Mouse (Mus musculus) spleen, adult 12 weeks (tissue): Measurements from ENCODE around the gene Isy1.
A peak's percentile ranks its signal among the peaks of the same experiment; 100 is the strongest.

Experiments used
- DNase-seq: peaks from one replicate; pipeline ENCODE4 v3.0.0; 2022; ENCODE audit warnings: low spot score

Gene Isy1

DNA sequence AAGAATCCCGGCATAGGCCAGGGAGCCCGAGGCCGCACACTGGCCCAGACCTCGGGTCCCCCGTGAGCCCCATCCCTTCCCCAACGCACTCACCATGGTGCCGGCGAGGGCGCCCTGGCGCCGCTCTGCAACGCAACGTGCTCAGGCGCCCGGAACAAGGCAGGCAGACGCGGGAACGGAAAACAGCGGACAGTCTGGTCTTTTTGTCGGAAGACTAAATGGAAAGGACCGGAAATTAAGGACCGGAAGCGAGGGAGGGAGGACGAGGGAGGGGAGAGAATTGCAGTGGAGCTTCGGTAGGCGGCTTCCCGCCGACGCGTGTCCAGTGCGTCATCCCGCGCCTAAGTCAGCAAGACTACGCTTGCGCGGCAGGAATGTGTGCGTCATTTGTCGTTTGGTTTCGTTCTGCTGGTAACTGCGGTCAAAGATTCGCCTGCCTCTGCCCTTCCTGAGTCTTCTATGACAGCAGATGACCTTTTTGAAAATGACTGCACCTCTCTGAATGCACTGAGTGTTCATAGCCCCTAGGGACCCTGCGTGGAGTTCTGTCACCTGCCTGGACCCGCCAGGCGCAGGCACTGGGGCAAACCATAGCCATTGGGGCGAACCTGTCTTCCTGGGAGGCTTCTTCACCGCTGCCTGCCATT, at the start of gene Isy1:
Isy1 (minus strand) TSS at position 248 of the 647 bp plus-strand sequence.
- DNase-seq: peak; percentile 89

DNA sequence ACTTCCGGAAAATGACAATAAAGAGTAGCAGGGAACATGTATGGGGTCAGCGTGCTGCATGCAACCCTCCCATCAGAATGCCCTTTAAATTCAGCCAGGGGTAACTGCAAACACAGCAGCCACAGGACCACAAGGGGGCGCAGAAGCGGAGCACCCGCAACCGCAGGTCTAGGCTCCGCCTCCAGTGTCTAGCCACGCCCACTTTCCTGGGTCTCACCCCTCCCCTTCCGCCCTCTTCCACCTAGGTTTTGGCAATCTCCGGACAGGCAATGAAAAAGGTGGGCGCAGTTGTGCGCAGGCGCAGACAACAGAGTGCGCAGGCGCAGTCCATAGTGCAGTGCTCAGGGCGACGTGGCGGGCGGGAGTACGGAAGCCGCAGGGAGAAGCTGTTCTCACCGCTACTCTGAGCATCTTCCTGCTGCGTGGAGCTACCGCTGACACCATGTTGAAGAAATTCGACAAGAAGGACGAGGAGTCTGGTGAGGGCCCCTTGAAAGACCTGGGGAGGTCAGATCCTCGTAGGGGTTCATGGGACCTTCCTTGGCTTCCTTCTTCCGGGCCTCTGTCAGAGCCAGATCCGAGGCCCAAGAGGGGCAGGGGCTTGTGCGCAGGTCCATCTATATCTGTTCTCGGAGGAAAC, 49.1 kb upstream of the Isy1 start, which contains the start of gene Copg1:
Copg1 (plus strand) TSS at position 221 of the 640 bp plus-strand sequence.
- peak; percentile 100 for DNase-seq

DNA sequence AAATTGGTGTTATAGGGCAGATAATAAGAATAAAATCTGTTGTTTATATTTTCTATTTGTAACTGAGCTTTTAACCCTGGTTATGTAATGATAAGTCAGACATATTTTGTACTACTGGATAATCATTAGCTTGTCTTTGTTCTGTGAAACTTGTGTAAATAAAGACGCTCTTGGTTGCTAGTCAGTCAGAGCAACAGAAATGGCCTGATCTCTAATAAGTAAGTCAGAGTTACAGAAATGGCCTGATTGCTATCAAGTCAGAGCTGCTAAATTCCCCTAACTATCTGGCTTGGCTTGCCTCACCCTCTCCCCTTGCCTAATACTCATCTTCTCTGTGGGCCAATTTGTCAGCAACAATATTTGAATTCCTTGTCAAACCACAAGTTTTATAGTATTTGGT, 48.1 kb upstream of the Isy1 start:
- DNase-seq: no peak

DNA sequence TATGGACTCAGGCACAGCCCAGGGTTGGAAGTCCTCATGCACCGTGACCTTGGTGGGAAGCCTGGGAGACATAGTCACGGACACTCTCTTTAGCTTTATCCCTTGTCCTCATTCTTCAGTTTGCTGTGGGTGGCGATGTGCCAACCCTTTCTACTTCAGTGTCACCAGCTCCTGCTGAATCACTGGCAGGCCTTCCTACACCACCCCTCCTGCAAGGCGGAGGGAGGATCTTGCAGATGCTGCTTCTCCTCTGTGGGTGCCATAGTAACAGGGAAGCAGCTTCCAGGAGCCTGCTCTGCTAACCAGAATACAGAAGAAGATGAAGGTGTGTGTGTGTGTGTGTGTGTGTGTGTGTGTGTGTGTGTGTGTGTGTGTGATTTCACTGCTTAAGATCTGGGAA, 44.2 kb upstream of the Isy1 start:
- no peak for DNase-seq

DNA sequence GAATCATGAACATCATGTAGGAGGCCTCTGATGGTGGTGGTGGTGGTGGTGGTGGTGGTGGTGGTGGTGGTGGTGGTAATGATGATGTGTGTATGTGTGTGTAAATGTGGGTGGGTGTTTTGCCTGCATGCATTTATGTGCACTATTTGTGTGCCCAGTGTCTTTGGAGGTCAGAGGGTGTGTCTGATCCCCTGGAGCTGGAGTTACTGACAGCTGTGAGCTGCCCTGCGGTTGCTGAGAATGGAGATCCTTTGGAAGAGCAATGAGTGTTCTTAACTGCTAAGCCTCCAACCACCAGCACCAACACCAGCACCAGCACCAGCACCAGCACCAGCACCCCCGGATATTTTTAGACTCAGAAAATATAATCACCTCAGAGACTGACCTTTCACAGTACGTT, 43.6 kb upstream of the Isy1 start:
- no peak for DNase-seq

DNA sequence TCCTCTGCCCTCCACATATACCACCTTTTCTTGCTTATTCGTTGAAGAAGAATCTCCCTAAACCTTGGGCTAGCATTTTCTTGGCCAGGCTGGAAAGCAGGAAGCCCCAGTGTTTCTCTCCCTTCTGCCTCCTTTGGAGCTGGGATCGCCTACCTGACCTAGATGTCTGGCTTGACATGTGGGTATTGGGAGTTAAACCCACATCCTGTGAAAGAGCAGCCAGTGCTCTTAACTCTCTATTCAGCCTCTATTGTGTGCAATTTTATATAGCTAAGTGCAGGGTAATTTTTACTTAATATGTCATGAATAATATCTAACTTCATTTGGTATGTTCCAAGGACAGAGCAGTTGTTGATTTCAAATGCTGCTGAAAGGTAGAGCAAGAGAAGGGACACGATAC, 41.0 kb upstream of the Isy1 start:
- DNase-seq: no peak

DNA sequence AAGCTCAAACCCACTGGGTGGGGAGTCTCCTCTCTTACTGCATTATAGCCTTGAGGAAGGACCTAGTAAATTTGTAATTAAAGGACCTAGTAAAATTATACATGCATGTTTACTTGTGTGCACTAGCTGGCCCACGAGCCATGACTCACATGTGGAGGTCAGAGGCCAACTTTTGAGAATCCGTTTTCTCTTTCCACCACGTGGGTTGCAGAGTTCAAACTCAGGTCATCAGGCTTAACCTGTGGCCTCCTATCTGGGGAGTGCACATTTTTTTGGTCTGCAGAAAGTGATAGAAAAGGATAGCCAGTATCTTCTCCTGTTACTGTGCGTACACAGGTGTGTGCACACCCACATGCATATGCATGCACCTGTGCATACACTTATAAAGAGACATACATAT, 40.4 kb upstream of the Isy1 start:
- DNase-seq: no peak

DNA sequence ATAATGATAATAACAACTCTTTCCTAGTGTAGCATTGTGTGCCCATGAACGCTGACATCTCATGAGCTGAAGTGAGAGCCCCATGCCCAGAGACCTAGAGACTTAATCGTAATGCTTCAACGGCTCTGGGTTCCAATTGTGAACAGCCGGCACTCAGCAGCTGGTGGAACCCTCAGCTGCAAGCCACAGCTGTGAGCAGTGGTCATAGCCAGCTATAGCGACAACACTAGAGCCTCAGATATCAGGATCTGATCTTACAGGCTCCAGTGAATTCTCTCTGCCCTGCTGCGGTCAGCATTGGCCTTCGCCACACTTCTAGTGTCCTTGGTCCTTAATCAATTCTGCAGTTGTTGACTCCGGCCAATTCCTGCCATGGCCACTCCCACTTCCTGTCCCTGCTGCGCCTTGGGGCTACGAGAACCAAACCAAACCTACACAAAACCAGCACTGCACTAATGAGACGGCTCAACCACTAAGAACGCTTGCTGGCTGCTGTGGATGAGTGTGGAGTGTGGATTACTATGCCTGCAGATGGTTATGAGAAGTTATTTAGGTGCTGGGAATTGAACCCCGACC, 37.6 kb upstream of the Isy1 start:
- no peak for DNase-seq

DNA sequence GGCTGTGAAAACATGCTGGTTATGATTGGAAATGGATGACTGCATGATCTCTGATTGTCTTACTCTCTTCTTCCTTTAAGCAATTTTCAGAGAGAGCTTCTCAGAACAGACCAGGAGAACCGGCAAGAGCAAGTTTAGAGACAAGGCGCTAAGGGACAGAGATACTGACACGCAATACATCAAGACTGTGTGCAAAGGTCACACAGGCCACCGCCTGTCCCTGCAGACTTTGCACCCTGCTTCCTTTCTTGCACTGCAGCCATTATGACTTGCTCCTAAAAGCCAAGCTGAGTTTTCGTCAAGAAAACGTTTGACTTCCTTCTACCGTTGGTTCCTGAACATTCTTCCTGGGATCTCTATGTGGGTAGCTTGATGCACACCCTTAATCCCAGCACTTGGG, 37.0 kb upstream of the Isy1 start:
- DNase-seq: no peak

DNA sequence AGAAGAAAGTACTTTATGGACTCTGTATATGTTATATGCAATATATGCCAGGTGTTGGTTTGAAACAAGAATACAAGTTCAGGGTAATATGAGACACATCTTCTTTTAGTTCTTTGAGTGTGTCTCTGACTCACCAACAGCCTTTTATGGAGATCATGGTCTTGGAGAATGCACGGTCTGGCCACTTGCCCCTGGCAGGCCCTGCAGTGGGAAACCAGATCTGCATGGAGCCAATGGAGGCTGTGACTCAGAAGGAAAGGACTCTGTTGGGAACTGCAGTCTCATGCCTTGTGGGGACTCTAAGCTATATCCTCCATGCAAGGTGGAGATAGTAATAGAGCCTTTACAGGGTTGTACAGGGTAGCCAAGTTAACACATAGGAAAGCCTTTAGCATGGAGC, 36.5 kb upstream of the Isy1 start:
- no peak for DNase-seq

DNA sequence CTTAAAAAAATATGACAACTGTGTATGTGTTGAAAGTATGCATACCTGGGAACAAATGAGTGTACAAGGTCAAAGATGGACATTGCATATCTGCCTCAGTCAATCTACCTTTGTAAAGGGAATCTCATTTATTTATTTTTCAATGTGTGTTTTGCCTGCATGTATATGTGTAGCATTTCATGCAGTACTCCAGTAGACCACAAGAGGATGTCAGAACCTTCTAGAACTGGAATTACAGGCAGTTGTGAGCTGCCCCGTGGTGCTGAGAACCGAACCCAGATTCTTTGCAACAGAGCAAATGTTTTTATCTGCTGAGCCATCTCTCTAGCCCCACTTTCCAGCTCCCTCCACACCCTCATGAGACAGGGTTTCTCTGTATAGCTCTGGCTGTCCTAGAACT, 35.4 kb upstream of the Isy1 start:
- DNase-seq: no peak

DNA sequence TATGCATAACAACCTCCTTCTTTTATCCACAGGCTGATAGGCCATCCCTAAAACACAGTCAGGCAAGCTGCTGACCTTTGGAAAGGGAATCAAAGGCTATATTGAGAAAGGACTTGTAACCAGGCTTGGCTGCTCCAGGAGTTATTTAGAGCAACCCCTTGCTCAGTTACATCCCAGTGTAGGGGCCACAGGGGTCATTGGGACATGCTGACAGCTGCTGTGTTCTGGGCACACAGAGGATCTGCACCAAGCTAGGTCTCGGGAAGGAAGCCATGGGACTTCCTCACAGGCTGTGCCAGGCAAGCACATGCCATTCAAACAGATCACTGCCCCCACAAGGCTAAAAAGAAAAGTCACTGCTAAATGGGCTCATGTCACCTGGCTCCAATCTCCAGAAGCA, 34.5 kb upstream of the Isy1 start:
- DNase-seq: no peak

DNA sequence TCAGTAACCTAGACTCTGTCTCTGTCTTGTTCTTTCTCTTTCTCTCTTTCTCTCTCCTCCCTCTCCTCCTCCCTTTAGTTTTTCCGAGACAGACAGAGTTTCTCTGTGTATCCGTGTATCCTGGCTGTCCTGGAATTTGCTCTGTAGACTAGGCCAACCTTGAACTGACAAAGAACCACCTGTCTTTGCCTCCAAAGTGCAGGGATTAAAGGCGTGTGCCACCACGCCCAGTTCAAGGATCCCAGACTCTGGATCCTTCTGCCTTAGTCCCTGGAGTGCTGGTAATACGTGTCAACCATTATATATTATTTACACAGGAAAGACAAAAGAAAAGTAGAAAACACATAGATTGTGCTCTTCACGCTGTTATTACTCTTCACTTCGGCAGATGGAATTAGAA, 32.6 kb upstream of the Isy1 start:
- DNase-seq: no peak

DNA sequence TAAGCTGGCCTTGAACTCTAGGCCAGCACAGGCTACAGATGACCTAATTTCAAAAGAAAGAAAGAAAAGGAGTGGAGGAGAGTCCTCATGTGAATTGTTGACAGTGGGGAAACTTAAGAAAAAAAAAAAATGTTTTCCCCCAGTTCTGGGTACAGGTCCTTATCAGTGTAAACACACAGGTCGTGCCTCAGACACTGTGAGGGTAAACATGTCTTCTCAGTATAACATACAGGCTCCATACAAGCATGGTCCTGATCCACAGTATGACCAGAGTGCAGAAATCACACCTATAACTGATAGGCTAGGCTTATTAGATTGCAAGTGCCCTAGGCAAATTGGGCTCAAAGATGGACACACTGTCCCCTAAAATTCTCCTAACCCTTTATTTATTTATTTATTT, 31.8 kb upstream of the Isy1 start:
- no peak for DNase-seq

DNA sequence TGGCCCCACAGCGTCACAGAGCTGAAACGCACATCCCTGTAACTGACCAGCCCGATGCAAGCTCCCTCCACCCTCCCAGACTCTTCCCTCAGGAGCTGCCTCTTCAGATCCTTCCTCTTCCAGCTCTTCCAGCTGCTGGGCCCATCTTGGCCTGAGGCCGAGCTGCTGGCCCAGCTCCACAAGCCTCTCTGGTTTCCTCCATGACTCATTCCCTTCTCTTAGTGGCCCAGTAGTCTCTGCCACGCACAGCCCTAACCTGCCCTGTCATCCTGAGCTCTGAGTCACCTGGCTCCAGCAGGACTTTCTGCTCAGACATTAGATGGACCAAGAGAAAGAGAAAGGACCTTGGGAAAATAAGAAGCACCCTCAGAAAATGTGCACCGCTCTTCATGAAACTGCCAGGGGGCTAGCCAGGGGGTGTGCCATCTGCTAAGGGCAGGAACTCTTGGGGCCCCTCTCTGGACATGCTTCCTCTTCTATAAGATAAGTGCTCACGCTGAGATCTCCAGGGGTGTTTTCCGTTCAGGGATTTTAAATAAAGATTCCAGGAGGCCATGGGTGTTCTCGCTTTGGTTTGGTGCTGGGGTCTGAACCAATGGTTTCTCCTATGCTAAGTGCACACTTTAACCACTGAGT, 30.4 kb upstream of the Isy1 start:
- DNase-seq: no peak

DNA sequence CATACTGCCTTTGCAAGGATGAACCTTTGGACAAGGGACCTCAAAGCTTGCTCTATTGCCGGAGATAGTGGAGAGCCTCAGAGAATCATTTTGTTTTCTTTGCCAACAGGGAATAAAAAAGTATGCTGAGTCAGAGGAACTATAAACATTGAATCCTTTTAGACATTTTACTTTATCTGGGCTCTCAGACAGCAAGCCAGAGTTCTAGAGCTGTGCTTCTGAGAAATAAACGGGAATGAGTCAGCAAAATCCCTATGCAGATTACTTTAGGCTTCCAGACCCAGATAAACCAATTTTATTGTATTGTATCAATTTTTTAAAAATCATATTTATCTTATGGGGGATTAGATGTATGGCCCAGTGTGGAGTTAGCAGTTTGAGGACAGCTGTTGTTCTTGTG, 28.7 kb upstream of the Isy1 start:
- DNase-seq: no peak

DNA sequence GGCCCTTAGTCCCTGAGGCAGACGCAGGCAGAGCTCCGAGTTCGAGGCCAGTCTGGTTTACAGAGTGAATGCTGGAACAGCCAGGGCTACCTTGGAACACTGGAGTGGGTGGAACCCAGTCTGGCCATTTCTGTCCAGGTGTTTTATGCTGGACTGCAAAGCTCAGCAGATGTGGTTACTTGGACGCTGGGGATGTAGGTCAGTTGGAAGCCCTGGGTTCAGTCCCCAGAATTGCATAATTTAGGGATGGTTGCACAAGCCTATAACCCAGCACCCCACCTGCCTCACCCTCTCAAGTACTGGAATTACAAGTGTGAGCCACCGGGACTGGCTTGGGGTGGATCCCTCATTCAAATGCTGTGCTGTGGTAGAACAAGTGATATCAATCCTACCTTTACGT, 27.6 kb upstream of the Isy1 start:
- no peak for DNase-seq

DNA sequence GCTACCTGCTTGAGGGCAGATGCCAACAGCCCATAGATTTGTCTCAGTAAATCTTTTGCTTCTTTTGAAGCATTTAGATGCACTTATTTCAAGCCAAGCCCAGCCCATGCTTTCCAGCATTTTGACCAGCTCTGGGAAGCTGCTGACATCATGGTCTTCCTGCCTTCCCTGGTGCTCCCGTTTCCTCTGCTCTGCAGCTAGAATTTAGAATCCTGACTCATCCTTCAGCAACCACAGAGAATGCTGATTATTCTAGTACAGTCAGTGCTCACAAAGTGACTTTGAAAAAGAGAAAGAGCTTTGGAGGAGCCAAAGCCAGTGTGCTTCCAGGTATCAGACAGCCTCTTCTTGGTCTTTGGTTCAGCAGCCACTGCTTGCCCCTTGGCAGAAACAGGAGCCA, 18.5 kb upstream of the Isy1 start:
- no peak for DNase-seq

DNA sequence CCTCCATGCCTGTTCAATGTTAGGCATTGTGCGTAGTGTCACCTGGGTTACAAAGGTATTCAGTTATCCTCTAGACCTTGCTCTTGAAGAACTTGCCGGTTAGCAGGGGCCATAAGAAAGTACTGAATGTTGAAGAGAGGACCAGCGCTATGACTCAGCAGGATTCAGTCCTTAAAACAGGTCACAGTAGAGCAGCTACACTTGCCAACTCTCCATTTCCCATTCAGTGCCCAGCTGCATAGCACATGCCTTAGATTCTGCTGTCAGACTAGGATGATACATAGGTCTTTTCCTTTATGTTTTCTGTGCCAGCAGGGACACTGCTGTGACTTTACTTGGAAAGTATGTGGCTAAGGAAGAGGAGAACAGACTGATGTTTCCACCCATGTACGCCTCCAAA, 14.8 kb upstream of the Isy1 start:
- no peak for DNase-seq

DNA sequence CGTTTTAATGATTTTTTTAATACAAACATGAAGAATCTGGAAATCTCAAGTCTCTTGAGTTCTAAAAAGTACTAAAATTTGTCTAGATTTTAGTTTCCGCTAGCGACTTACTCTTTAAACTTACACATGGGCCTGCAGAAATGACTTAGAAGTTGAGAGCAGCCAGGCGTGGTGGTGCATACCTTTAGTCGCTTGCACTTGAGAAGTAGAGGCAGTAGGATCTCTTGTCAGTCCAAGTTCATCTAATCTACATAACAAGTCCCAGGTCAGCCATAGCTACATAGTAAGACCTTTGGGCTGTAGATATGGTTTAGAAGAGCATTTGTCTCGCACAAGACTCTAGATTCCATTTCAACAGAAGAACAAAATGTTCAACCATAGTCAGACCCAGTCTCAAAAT, 13.3 kb upstream of the Isy1 start:
- no peak for DNase-seq

DNA sequence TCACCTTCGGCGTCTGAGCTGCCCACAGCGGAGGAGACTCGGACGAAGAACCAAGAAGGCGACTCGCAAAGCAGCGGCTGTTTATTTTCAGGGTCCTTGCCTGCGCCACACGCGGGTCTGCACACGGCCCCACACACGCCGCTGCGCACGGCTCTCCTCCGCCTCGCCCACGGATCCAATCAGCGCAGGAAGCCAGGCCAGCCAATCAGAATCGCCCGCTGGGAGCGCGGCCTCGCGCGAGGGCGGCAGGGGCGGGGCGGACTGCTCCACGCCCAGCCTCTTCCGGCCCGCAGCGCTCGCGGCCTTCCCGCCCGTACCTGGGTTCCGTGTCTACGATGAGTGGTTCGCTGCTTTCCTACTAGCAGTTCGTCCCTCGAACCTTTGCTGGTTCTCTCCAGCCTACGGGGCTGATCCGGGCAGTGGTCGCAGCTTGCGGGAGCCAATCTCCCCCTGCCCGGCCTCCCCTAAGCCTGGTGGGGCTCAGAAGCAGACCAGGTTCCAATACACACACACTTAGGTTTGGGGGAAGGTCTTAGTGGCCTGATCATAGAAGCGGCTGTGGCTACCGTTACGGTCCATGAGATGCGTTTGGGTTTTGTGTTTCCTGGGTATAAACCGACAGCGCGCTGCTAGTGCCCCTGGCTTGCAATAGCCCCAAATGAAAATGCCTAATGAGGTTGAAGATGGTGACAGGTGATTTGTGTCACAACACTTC, 12.5 kb upstream of the Isy1 start, which contains the start of gene Cnbp:
Cnbp (minus strand) TSS at position 207 of the 715 bp plus-strand sequence.
- DNase-seq: peak; percentile 96

DNA sequence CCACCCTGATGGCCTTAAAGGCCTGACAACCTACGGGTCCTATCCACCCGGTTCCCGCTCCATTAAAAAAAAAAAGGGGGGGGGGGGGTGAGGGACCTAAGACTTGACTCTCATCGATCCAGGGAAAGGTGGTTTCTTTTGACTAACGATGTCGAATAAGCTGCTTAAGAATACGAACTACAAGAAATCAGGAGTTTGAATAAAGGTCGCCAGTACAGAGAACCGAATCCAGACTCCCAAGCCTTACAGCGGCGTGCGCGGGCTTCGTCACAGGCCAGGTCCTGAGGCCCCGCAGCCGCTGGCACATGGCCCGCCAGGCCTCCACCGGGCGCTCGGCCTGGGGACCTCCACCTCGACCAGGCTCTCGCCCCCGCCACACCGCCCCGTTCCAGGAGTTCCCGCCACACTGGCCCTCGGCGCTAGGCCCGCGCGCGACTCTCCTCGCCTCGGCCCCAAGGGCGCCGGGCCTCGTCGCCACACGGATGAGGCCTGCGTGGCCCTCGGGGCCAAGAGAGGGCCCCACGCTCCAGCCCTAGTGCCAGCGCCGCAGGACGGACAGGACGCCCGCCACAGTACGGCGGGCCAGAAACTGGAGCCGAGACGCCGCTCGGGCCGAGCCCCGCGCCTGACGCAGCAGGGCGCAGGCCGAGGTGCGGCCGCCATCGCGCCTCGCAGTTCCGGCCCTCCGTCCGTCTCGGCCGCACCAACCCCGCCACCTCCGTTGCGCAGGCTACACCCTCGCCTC, 11.7 kb upstream of the Isy1 start:
- peak; percentile 52 for DNase-seq
